Mouse (Mus musculus): Measurements from ENCODE around the gene Dgcr8. TPM values are rescaled to one million over a fixed set of nuclear protein-coding genes. Genes with fewer than 3 reads are reported as not detected.

Gene Dgcr8
- polyA plus RNA-seq, 1 experiment from 2014 or later: 40.2 TPM

- Histone ChIP-seq H3K4me3 (peak within 1 kb of the TSS; percentile 96), H3K4me2 (replicated peaks) (peak within 1 kb of the TSS; percentile 93), H3K27ac (replicated peaks) (peak within 1 kb of the TSS; percentile 92), H3K36me3 (peaks cover 65% of the 10 kb centered on the region), H3K4me1 (peaks cover 42% of the 10 kb centered on the region), H3K9me3 (no peaks in the 10 kb centered on the region), H3K9ac (replicated peaks) (peak within 1 kb of the TSS; percentile 92), H3K27me3 (no peaks in the 10 kb centered on the region)
- peak; percentile 95 for ATAC-seq (ENCODE audit: low FRiP score, low read depth)
- under 1% methylated on average over 101 of the region's 102 CpGs for WGBS
Measured at GRCm38 (mm10) chr16:18248433-18249363, 40.3 kb downstream of the Dgcr8 start, which contains the start of the genes Trmt2a and Ranbp1. Trmt2a (plus strand) TSS chr16:18248679. Ranbp1 (minus strand) TSS chr16:18248732.

DNA sequence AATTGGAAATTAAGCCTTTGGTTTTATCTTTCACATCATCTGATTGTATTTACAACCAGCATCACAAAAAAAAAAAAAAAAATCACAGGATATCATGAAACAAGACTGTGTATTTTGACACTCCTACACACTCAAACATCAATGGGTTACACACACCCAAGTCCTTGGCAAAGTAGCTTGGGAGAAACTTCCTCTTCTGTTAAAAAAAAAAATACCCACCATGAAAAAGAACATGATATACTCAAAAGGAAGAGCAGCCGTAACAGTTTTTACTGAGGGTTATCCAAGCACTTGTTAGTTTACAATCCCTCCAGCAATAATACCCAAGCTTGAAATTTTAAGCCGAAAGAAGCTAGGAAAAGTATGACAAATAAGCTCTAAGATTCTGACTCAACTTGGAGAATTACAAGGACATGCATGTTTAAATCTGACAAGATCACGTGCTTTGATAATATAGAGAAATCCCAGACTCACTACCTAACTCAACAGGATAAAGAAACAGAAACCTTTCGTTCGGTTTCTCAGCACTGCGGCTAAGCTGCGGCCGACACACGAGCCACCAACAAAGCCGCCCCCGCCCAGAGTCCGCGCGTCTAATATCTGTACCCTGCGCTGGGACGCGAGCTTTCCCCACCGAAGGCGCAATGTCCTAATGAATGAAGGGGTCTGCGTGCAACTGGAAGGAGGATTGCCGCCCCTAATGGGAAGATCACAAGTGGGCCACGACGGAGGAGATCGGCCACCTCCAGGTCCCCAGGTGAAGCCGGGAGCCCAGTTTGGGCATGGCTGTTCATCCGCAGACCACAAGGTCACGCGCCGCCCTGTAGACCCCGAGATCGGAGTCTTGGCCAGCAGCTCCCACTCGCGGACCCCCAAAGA is 41.3 kb downstream of the Dgcr8 start:
- peaks cover 42% of the 10 kb centered on the region for H3K4me1 ChIP-seq
- H3K4me3 ChIP-seq: peak overlapping the region; percentile 96
- WGBS: 1% methylated on average over 33 of the region's 33 CpGs
- H3K27ac ChIP-seq (replicated peaks): peak overlapping the region; percentile 92
- peak overlapping the region; percentile 93 for H3K4me2 ChIP-seq (replicated peaks)
- peak; percentile 1; the same call in 1 of the 2 replicates for ATAC-seq (ENCODE audit: low FRiP score, low read depth)
- no peaks in the 10 kb centered on the region for H3K27me3 ChIP-seq
- peaks cover 65% of the 10 kb centered on the region for H3K36me3 ChIP-seq
- no peaks in the 10 kb centered on the region for H3K9me3 ChIP-seq
- peak overlapping the region; percentile 92 for H3K9ac ChIP-seq (replicated peaks)

GRCm38 (mm10) chr16:18241581-18241980 is 47.5 kb downstream of the Dgcr8 start:
- Histone ChIP-seq H3K4me3 (no peak overlapping the region), H3K9ac (replicated peaks) (no peak overlapping the region), H3K36me3 (peaks cover 87% of the 10 kb centered on the region), H3K4me1 (peaks cover 6% of the 10 kb centered on the region), H3K4me2 (replicated peaks) (no peak overlapping the region), H3K27ac (replicated peaks) (no peak overlapping the region), H3K27me3 (no peaks in the 10 kb centered on the region), H3K9me3 (no peaks in the 10 kb centered on the region)
- 92% methylated on average over 10 of the region's 10 CpGs for WGBS
- no peak for ATAC-seq (ENCODE audit: low FRiP score, low read depth)

GRCm38 (mm10) chr16:18236676-18237501 is 52.2 kb downstream of the Dgcr8 start:
- Histone ChIP-seq H3K4me2 (replicated peaks) (peak overlapping the region; percentile 68), H3K9me3 (no peaks in the 10 kb centered on the region), H3K9ac (replicated peaks) (no peak overlapping the region), H3K27me3 (no peaks in the 10 kb centered on the region), H3K4me1 (peaks cover 29% of the 10 kb centered on the region), H3K36me3 (peaks cover 40% of the 10 kb centered on the region), H3K27ac (replicated peaks) (no peak overlapping the region), H3K4me3 (no peak overlapping the region)
- no peak for ATAC-seq (ENCODE audit: low FRiP score, low read depth)
- WGBS: 83% methylated on average over 7 of the region's 7 CpGs

DNA sequence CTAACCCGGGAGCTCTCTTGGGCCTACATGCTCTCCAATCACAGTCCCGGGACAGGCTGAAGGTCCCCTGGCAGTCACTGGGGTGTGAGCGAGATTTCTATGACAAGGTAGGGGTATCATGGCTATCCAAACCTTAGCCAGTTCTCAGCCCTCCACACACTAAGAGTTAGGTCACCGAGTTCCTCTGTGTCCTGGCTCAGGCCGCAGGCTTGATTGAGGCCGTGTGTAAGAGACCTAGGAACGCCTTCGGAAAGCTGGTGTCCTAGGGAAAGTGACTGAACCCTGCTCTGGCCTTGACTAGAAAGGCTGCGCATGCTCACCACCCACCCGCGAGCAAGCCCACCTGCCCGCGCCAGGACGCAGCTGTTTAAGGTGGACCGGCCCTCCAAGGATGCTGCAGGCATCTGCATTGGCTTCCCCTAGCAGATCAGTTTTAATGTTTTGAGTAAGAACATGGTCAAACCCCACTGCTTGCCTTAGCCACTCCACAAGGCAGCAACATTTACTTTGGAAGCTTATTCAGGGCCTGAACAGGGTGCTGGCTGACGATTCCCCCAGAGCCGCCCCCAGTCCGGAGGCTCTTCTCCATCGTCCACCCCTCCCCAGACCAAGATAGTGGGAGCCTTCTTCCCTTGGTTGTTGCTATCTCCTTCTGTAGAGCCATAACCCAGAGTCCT is 53.5 kb downstream of the Dgcr8 start:
- peak overlapping the region; percentile 79 for H3K4me3 ChIP-seq
- H3K27me3 ChIP-seq: no peaks in the 10 kb centered on the region
- peak overlapping the region; percentile 89 for H3K9ac ChIP-seq (replicated peaks)
- H3K36me3 ChIP-seq: peaks cover 26% of the 10 kb centered on the region
- peak overlapping the region; percentile 91 for H3K27ac ChIP-seq (replicated peaks)
- no peaks in the 10 kb centered on the region for H3K9me3 ChIP-seq
- H3K4me2 ChIP-seq (replicated peaks): peak overlapping the region; percentile 68
- ATAC-seq (ENCODE audit: low FRiP score, low read depth): peak; percentile 67
- H3K4me1 ChIP-seq: peaks cover 29% of the 10 kb centered on the region
- 5% methylated on average over 19 of the region's 19 CpGs for WGBS

- peak; percentile 76 for ATAC-seq (ENCODE audit: low FRiP score, low read depth)
- WGBS: under 1% methylated on average over 54 of the region's 79 CpGs
Measured at GRCm38 (mm10) chr16:18234671-18235388, 54.2 kb downstream of the Dgcr8 start, which contains the start of gene Zdhhc8. Zdhhc8 (minus strand) TSS chr16:18235136.

DNA sequence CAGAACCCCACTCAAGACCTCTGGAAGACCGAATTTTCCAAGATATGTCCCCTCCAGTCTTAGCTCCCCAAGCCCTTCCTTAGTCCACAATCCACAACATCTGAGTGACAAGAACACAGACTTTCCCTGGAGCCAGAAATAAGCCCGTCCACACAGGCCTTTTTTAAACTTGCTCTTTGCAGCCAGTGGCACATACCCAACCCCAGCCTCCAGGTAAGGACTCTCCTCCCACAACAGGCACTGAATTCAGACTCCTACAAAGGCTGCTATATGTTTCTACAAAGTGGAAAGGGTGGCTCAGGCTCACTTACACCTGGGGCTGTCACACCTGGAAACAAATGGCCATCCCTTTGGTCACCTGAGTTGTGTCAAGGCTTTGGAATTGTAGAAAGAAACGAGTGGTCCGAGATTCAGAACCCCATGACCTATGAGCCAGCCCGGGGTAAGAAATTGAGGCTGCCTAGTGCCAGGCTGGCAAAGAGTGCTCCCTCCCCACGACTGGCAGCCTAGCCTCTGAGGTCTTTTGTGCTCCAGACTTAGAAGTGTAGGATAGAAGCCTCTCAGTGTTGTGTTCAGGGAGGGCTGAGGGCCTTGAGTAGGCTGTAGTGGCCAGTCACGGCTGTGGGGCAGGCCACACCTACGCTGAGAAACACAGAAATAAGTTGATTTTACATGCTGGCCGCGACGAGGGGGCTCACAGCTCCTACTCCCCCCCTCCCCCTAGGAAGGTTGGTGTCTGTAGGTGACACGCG is 55.0 kb downstream of the Dgcr8 start:
- H3K27me3 ChIP-seq: no peaks in the 10 kb centered on the region
- H3K27ac ChIP-seq (replicated peaks): peak overlapping the region; percentile 91; the same call in 1 of the 2 replicates
- 20% methylated on average over 13 of the region's 13 CpGs for WGBS
- no peaks in the 10 kb centered on the region for H3K9me3 ChIP-seq
- ATAC-seq (ENCODE audit: low FRiP score, low read depth): peak; percentile 21; the same call in 1 of the 2 replicates
- H3K4me1 ChIP-seq: peaks cover 35% of the 10 kb centered on the region
- peak overlapping the region; percentile 68 for H3K4me2 ChIP-seq (replicated peaks)
- H3K36me3 ChIP-seq: peaks cover 14% of the 10 kb centered on the region
- H3K9ac ChIP-seq (replicated peaks): peak overlapping the region; percentile 89
- peak overlapping the region; percentile 79 for H3K4me3 ChIP-seq

More at GRCm38 (mm10) chr16:18234671-18235388, 54.2 kb downstream of the Dgcr8 start, which contains the start of gene Zdhhc8:
- Histone ChIP-seq H3K4me3 (peak within 1 kb of the TSS; percentile 79), H3K27me3 (no peaks in the 10 kb centered on the region), H3K36me3 (peaks cover 19% of the 10 kb centered on the region), H3K9ac (replicated peaks) (peak within 1 kb of the TSS; percentile 89), H3K27ac (replicated peaks) (peak within 1 kb of the TSS; percentile 91), H3K4me2 (replicated peaks) (peak within 1 kb of the TSS; percentile 68), H3K9me3 (no peaks in the 10 kb centered on the region), H3K4me1 (peaks cover 31% of the 10 kb centered on the region)

- Histone ChIP-seq H3K27ac (replicated peaks) (no peak overlapping the region), H3K36me3 (peaks cover 10% of the 10 kb centered on the region; the same call in 1 of the 2 replicates), H3K4me3 (peak overlapping the region; percentile 79; the same call in 1 of the 2 replicates), H3K9ac (replicated peaks) (peak overlapping the region; percentile 89; the same call in 1 of the 2 replicates), H3K9me3 (no peaks in the 10 kb centered on the region), H3K4me2 (replicated peaks) (peak overlapping the region; percentile 68), H3K4me1 (peaks cover 35% of the 10 kb centered on the region), H3K27me3 (no peaks in the 10 kb centered on the region)
- WGBS: 73% methylated on average over 1 of the region's 1 CpGs
- no peak for ATAC-seq (ENCODE audit: low FRiP score, low read depth)
Measured at GRCm38 (mm10) chr16:18233451-18233850, 55.6 kb downstream of the Dgcr8 start.

- Histone ChIP-seq H3K4me2 (replicated peaks) (no peak overlapping the region), H3K27me3 (no peaks in the 10 kb centered on the region), H3K27ac (replicated peaks) (no peak overlapping the region), H3K36me3 (peaks cover 22% of the 10 kb centered on the region), H3K9ac (replicated peaks) (no peak overlapping the region), H3K9me3 (no peaks in the 10 kb centered on the region), H3K4me3 (no peak overlapping the region), H3K4me1 (peaks cover 33% of the 10 kb centered on the region)
- ATAC-seq (ENCODE audit: low FRiP score, low read depth): no peak
- 86% methylated on average over 4 of the region's 4 CpGs for WGBS
Measured at GRCm38 (mm10) chr16:18231451-18231850, 57.6 kb downstream of the Dgcr8 start.

Data from midbrain, embryonic 12.5 days (tissue).